Mouse (Mus musculus): ENCODE results near the gene Lhx4.

Lhx4 gene

GRCm38 (mm10) chr1:155751484-155752255, at the start of gene Lhx4:
Gene Lhx4, minus strand, starts transcription at chr1:155751684.
- no peak for DNase-seq

GRCm38 (mm10) chr1:155798000-155798399, 46.5 kb upstream of the Lhx4 start:
- DNase-seq = no peak

GRCm38 (mm10) chr1:155797425-155797824, 45.9 kb upstream of the Lhx4 start:
- no peak for DNase-seq

DNA sequence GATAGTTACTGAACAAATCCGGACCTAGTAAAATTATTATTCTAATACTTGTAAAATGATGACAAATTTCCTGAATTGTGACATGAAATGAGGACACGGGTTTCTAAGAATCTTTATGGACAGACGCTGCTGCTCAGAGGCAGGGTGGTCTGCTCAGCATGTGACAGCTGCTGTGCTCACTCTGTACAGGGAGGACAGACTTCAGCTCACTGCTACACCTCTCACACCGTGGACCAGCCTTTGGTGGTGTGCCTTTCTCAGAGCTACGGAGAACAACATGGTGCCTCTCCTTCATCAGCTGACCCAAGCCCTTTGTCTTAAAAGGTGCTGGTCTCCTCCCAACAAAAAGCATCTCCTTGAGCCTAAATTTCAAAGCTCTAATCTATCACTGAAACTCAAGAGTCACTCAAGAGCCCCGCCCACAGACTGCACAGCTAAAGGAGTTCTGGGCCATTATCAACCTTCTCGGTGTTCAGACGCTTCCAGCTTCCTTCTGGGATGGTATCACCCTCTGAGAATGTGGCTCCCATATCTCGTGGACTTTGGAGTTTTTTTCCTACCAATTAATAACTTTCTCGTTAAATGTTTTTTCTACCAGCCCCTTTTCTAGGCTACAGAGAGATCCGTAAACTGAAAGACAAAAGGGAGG, 45.4 kb upstream of the Lhx4 start:
- DNase-seq = no peak

DNA sequence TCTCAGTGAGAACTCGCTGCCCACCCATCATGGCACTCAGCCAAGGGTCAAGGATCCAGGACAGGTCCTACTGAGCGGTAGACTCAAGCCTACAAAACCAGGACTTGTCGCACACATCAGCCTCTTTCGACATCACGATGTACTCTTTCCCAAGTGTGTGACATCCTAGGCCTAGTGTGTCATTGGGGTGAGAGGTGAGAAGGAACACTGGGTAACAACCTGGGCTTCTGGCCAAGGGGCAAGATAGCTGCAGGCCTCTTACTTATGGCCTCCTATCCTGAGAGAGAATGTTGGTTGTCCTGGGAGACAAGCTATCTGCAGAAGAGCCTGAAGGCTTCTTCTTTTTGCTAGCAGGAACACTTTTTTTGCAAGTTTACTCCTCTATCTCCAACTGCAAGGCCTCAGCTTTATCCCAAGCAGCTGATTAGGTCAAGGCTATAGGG, 44.3 kb upstream of the Lhx4 start:
- DNase-seq = peak; percentile 56

GRCm38 (mm10) chr1:155794855-155795254, 43.4 kb upstream of the Lhx4 start:
- DNase-seq = no peak

GRCm38 (mm10) chr1:155791919-155792318, 40.4 kb upstream of the Lhx4 start:
- no peak for DNase-seq

GRCm38 (mm10) chr1:155790111-155790974, 38.9 kb upstream of the Lhx4 start:
- DNase-seq = no peak

DNA sequence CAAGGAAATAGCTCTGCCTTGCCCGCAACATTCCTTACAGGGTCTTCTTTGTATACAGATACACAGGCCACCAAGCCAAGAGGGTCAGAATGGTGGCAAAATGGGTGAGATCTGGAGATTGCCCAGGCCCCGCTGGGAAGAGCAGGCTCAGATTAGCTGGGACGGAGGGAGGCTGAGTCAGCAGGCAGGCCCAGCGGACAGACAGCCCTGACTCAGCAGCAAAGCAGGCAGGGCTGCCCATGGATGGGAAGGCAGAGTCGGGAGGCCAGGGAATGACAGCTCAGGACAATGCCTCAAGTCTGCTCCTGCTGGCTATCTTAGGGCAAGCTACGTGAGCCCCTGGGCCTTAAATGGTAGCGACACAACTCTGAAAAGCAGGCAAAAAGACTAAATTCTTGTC, 34.4 kb upstream of the Lhx4 start:
- DNase-seq = no peak

- DNase-seq = peak; percentile 53
These were observed 33.1 kb upstream of the Lhx4 start for GRCm38 (mm10) chr1:155784343-155785205.

DNA sequence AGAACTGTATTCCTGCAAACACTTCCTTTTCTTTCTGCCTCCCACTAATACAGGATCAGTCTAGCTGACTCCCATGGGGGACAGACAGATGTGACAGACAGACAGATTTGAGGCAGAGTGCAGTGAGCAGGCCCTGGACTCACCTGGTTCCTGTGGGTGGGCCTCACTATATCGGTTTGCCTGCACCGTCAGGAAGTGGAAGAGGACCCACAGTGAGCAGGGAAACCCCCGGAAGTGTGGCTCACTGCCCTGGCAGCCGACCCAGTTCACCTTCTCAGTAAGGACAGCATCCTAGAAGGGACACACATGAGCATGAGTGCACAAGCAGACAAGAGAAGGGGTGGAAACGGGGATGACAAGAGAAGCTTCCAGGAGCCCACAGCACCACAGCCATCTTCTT, 30.9 kb upstream of the Lhx4 start:
- DNase-seq = no peak

- DNase-seq = no peak
These were observed 26.4 kb upstream of the Lhx4 start for GRCm38 (mm10) chr1:155777641-155778625.

DNA sequence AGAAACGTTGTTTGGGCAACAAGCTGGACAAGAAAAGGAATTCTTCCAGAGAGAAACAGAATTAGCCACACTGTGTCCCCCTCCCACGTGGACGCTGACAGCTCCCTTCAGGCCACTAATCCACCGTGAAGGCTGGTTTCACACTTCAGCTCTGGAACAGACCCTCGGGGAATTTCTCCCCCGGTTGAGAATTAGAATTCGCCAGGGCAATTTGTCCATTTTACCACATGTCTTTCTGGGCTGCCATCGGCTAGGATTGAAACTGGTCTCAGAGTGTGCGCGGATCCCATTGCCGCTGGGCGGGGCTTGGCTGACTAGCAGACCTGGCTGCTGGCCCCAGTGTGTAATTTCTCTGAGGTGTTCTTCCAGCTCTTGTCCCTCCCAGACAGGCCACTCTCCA, 7.7 kb upstream of the Lhx4 start:
- no peak for DNase-seq

- no peak for DNase-seq
These were observed 7.2 kb upstream of the Lhx4 start for GRCm38 (mm10) chr1:155758711-155759110.

GRCm38 (mm10) chr1:155757621-155758020, 6.1 kb upstream of the Lhx4 start:
- DNase-seq = no peak

DNA sequence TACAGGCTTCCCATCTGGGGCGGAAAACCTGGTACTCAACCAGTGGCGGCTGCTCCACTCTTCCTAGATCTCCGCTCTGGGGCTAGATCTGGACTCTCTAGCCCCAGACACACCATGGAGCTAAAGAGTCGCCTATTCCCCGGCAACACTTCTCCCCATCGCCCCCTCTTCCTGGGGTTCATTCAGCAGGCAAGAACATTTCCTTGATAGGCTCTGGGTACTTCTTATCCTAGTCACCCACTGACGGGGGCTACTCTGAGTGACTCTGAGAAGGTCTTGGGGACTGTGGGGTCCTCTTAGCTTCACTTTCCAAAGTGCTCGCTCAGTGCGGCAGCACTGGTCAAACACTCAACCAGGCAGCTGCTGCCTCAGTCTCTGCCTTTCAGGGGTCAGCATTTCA, 1.9 kb upstream of the Lhx4 start:
- no peak for DNase-seq

DNA sequence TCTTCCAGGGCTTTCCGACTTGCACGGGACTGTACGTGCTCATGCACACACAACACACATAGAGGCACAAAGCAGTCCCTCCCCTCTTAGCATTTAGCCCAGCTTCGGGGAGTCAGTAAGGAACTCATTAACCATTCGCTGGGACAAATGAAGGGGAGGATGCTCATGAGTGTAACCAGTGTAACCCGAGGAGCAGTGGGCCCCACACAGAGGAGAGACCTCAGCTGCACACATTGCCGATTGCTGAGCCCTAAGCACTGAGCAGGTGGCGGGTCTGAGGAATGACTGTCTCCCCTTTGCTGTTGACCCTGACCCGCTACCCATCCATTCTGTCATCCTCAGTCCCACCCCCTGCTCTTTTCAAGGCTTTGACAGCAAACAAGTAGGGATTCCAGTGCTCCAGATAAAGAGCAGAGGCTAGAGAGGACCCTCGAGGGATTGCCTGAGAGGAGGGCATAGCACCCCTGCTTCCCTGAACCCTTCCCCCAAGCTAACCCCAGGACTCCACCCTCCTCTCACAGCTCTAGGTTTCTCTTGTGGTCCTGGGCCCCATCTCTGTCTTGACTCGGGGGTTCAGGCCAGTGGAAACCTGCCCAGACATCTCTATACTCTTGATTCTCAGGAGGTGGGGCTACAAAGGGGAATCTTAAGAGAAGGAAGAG, 836 bp downstream of the Lhx4 start:
- DNase-seq = no peak

DNA sequence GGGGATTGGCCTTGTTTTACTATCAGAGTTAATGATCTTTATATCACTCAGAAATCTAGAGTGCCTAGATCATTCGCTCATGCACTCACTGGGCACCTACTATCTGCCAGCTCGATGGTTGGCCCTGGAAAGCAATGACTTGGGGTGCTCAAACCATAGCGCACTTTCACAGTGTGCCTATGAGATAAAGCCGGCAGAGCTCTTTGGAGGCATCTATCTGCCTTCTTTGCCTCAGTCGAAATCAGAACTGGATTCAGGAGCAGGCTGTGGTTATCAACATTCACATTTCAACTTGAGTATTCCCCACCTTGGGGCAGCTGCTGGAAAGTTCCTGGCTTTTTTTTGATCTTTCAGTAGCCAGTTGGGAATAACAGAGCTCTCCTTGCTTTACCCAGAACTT, 3.6 kb downstream of the Lhx4 start:
- no peak for DNase-seq

GRCm38 (mm10) chr1:155747011-155747410, 4.5 kb downstream of the Lhx4 start:
- DNase-seq = no peak
